Mouse (Mus musculus): Measurements from ENCODE around the gene Gna11. TPM values are rescaled to one million over a fixed set of nuclear protein-coding genes. Genes with fewer than 3 reads are reported as not detected.

The Gna11 gene
- polyA plus RNA-seq, 1 experiment, result 32.0 TPM

- peak overlapping the region; percentile 45 for H3K9ac ChIP-seq (ENCODE audit: low read depth, poor library complexity, severe bottlenecking)
- H3K4me3 ChIP-seq (ENCODE audit: low read depth, low read length), result peak overlapping the region; percentile 75
- no peaks in the 10 kb centered on the region; the same call in 1 of the 2 replicates for H3K36me3 ChIP-seq (ENCODE audit: control insufficient read depth, insufficient read depth, low read length, poor library complexity, severe bottlenecking)
- peak overlapping the region; percentile 89 for H3K27ac ChIP-seq (ENCODE audit: insufficient read depth, low read length)
- H3K27me3 ChIP-seq (ENCODE audit: control insufficient read depth, insufficient read depth, low read length, poor library complexity, severe bottlenecking), result no peaks in the 10 kb centered on the region
- TF ChIP-seq EP300 (IDR thresholded peaks at IDR 0.05; ENCODE audit: insufficient read depth, low read depth, low read length), result 0 out of 2 replicates have a peak, but pooled peaks have one; percentile 8
- TF ChIP-seq CTCF (IDR thresholded peaks at IDR 0.05; ENCODE audit: low read depth, low read length), result no peak
- TF ChIP-seq POLR2A (IDR thresholded peaks at IDR 0.05; ENCODE audit: insufficient read depth, low read length), result peak; percentile 78
- peaks cover 3% of the 10 kb centered on the region for H3K4me1 ChIP-seq (ENCODE audit: control insufficient read depth, insufficient read depth, low read length)
- H3K9me3 ChIP-seq (replicated peaks; ENCODE audit: control insufficient read depth, insufficient read depth, low read length, poor library complexity, severe bottlenecking), result no peaks in the 10 kb centered on the region
These were observed 37.1 kb downstream of the Gna11 start for GRCm38 (mm10) chr10:81507691-81508489.

GRCm38 (mm10) chr10:81507095-81507494 lies 37.9 kb downstream of the Gna11 start:
- peak; percentile 50; the same call in 1 of the 2 replicates for TF ChIP-seq EP300 (IDR thresholded peaks at IDR 0.05; ENCODE audit: insufficient read depth, low read depth, low read length)
- TF ChIP-seq CTCF (IDR thresholded peaks at IDR 0.05; ENCODE audit: low read depth, low read length), result no peak
- no peak for TF ChIP-seq POLR2A (IDR thresholded peaks at IDR 0.05; ENCODE audit: insufficient read depth, low read length)
- no peaks in the 10 kb centered on the region for H3K9me3 ChIP-seq (replicated peaks; ENCODE audit: control insufficient read depth, insufficient read depth, low read length, poor library complexity, severe bottlenecking)
- peak overlapping the region; percentile 75; the same call in 1 of the 2 replicates for H3K4me3 ChIP-seq (ENCODE audit: low read depth, low read length)
- H3K27ac ChIP-seq (ENCODE audit: insufficient read depth, low read length), result peak overlapping the region; percentile 89; the same call in 1 of the 2 replicates
- no peaks in the 10 kb centered on the region for H3K27me3 ChIP-seq (ENCODE audit: control insufficient read depth, insufficient read depth, low read length, poor library complexity, severe bottlenecking)
- H3K36me3 ChIP-seq (ENCODE audit: control insufficient read depth, insufficient read depth, low read length, poor library complexity, severe bottlenecking), result no peaks in the 10 kb centered on the region; the same call in 1 of the 2 replicates
- no peak overlapping the region for H3K9ac ChIP-seq (ENCODE audit: low read depth, poor library complexity, severe bottlenecking)
- H3K4me1 ChIP-seq (ENCODE audit: control insufficient read depth, insufficient read depth, low read length), result peaks cover 3% of the 10 kb centered on the region

- Histone ChIP-seq H3K36me3 (ENCODE audit: control insufficient read depth, insufficient read depth, low read length, poor library complexity, severe bottlenecking) (no peaks in the 10 kb centered on the region; the same call in 1 of the 2 replicates), H3K9me3 (replicated peaks; ENCODE audit: control insufficient read depth, insufficient read depth, low read length, poor library complexity, severe bottlenecking) (no peaks in the 10 kb centered on the region), H3K4me3 (ENCODE audit: low read depth, low read length) (no peak overlapping the region), H3K27me3 (ENCODE audit: control insufficient read depth, insufficient read depth, low read length, poor library complexity, severe bottlenecking) (no peaks in the 10 kb centered on the region), H3K9ac (ENCODE audit: low read depth, poor library complexity, severe bottlenecking) (no peak overlapping the region), H3K27ac (ENCODE audit: insufficient read depth, low read length) (no peak overlapping the region), H3K4me1 (ENCODE audit: control insufficient read depth, insufficient read depth, low read length) (peaks cover 3% of the 10 kb centered on the region)
- TF ChIP-seq POLR2A (IDR thresholded peaks at IDR 0.05; ENCODE audit: insufficient read depth, low read length) (no peak), CTCF (IDR thresholded peaks at IDR 0.05; ENCODE audit: low read depth, low read length) (no peak), EP300 (IDR thresholded peaks at IDR 0.05; ENCODE audit: insufficient read depth, low read depth, low read length) (no peak)
These were observed 39.9 kb downstream of the Gna11 start for GRCm38 (mm10) chr10:81505016-81505664.

GRCm38 (mm10) chr10:81502658-81503057 lies 42.3 kb downstream of the Gna11 start:
- peak overlapping the region; percentile 39 for H3K9ac ChIP-seq (ENCODE audit: low read depth, poor library complexity, severe bottlenecking)
- TF ChIP-seq POLR2A (IDR thresholded peaks at IDR 0.05; ENCODE audit: insufficient read depth, low read length) (no peak), CTCF (IDR thresholded peaks at IDR 0.05; ENCODE audit: low read depth, low read length) (peak; percentile 95)
- H3K27ac ChIP-seq (ENCODE audit: insufficient read depth, low read length), result no peak overlapping the region
- no peaks in the 10 kb centered on the region for H3K9me3 ChIP-seq (replicated peaks; ENCODE audit: control insufficient read depth, insufficient read depth, low read length, poor library complexity, severe bottlenecking)
- peak overlapping the region; percentile 56 for H3K4me3 ChIP-seq (ENCODE audit: low read depth, low read length)
- no peaks in the 10 kb centered on the region; the same call in 1 of the 2 replicates for H3K36me3 ChIP-seq (ENCODE audit: control insufficient read depth, insufficient read depth, low read length, poor library complexity, severe bottlenecking)
- no peaks in the 10 kb centered on the region for H3K27me3 ChIP-seq (ENCODE audit: control insufficient read depth, insufficient read depth, low read length, poor library complexity, severe bottlenecking)
- H3K4me1 ChIP-seq (ENCODE audit: control insufficient read depth, insufficient read depth, low read length), result peaks cover 3% of the 10 kb centered on the region

- no peak for TF ChIP-seq EP300 (IDR thresholded peaks at IDR 0.05; ENCODE audit: insufficient read depth, low read depth, low read length)
- no peak for TF ChIP-seq CTCF (IDR thresholded peaks at IDR 0.05; ENCODE audit: low read depth, low read length)
- TF ChIP-seq POLR2A (IDR thresholded peaks at IDR 0.05; ENCODE audit: insufficient read depth, low read length), result no peak
- peaks cover 3% of the 10 kb centered on the region for H3K4me1 ChIP-seq (ENCODE audit: control insufficient read depth, insufficient read depth, low read length)
- H3K4me3 ChIP-seq (ENCODE audit: low read depth, low read length), result no peak overlapping the region
- H3K9me3 ChIP-seq (replicated peaks; ENCODE audit: control insufficient read depth, insufficient read depth, low read length, poor library complexity, severe bottlenecking), result no peaks in the 10 kb centered on the region
- H3K9ac ChIP-seq (ENCODE audit: low read depth, poor library complexity, severe bottlenecking), result no peak overlapping the region
- no peak overlapping the region for H3K27ac ChIP-seq (ENCODE audit: insufficient read depth, low read length)
- H3K36me3 ChIP-seq (ENCODE audit: control insufficient read depth, insufficient read depth, low read length, poor library complexity, severe bottlenecking), result no peaks in the 10 kb centered on the region; the same call in 1 of the 2 replicates
- no peaks in the 10 kb centered on the region for H3K27me3 ChIP-seq (ENCODE audit: control insufficient read depth, insufficient read depth, low read length, poor library complexity, severe bottlenecking)
These were observed 43.1 kb downstream of the Gna11 start for GRCm38 (mm10) chr10:81501863-81502262.
